Mouse (Mus musculus) heart, embryonic 15.5 days (tissue): ENCODE data around the gene Aldh6a1. TPM values are rescaled to one million over a fixed set of nuclear protein-coding genes. Genes with fewer than 3 reads are reported as not detected.

Experiments
- ATAC-seq: fragments of 200-750 bp; cut with Nextera tagmentation; replicated peaks from 2 replicates; pipeline ENCODE4 v1.8.0; 2017; ENCODE audit warnings: low read depth, moderate TSS enrichment; ENCODE audit not compliant: insufficient number of reproducible peaks, insufficient read depth, low FRiP score
- H3K27ac ChIP-seq: fragments of 300-500 bp; sonication (generic); 2 replicates; pipeline ENCODE4 v1.5.1; 2015; ENCODE audit warnings: mild to moderate bottlenecking, inconsistent platforms
- H3K27me3 ChIP-seq: fragments of 300-500 bp; sonication (generic); 2 replicates; pipeline ENCODE4 v1.6.1; 2015; ENCODE audit warnings: inconsistent platforms
- H3K36me3 ChIP-seq: fragments of 300-500 bp; sonication (generic); 2 replicates; pipeline ENCODE4 v1.6.1; 2015; ENCODE audit warnings: mild to moderate bottlenecking, inconsistent platforms
- H3K4me1 ChIP-seq: fragments of 300-500 bp; sonication (generic); replicated peaks from 2 replicates; pipeline ENCODE4 v1.6.1; 2015; ENCODE audit warnings: inconsistent platforms
- H3K4me2 ChIP-seq: fragments of 300-500 bp; sonication (generic); 2 replicates; pipeline ENCODE4 v1.6.1; 2015; ENCODE audit warnings: inconsistent platforms, mild to moderate bottlenecking, moderate library complexity
- H3K4me3 ChIP-seq: fragments of 300-500 bp; sonication (generic); 2 replicates; pipeline ENCODE4 v1.5.1; 2015; ENCODE audit warnings: mild to moderate bottlenecking, inconsistent platforms
- H3K9ac ChIP-seq: fragments of 300-500 bp; sonication (generic); 2 replicates; pipeline ENCODE4 v1.6.1; 2015; ENCODE audit warnings: mild to moderate bottlenecking, inconsistent platforms
- H3K9me3 ChIP-seq: fragments of 300-500 bp; sonication (generic); replicated peaks from 2 replicates; pipeline ENCODE4 v1.6.1; 2016; ENCODE audit warnings: inconsistent platforms
- WGBS: fragments of 180-500 bp; shearing (Covaris S2); methylation state at CpG from one replicate; pipeline ENCODE4 v1.1.7; 2015; ENCODE audit warnings: mixed read lengths; 5-methylcytosine and 5-hydroxymethylcytosine counted together
- polyA plus RNA-seq: library from polyadenylated mRNA; unstranded; fragments of >200 nt; fragmentation: Nextera tagmentation; extraction: Ambion mirVana; gene quantifications from 2 replicates; pipeline ENCODE4 v1.2.1, GENCODE M21; 2015

Gene Aldh6a1
- polyA plus RNA-seq, result 55.5 and 58.9 TPM in 2 replicates

GRCm38 (mm10) chr12:84450718-84451646, at the start of gene Aldh6a1, which contains the start of gene Lin52:
Gene Aldh6a1, minus strand, starts transcription at chr12:84451004.
Gene Lin52, plus strand, starts transcription at chr12:84451422.
- WGBS, result under 1% methylated on average over 49 of the region's 49 CpGs
- peak within 1 kb of the TSS; percentile 95 for H3K27ac ChIP-seq
- peak within 1 kb of the TSS; percentile 91 for H3K4me2 ChIP-seq
- H3K27me3 ChIP-seq, result 0 out of 2 replicates have a peak, but pooled peaks cover 4% of the 10 kb centered on the region
- peak; percentile 97 for ATAC-seq
- peaks cover 26% of the 10 kb centered on the region for H3K4me1 ChIP-seq
- peak within 1 kb of the TSS; percentile 81 for H3K9ac ChIP-seq
- H3K4me3 ChIP-seq, result peak within 1 kb of the TSS; percentile 78
- no peaks in the 10 kb centered on the region for H3K36me3 ChIP-seq
- no peaks in the 10 kb centered on the region for H3K9me3 ChIP-seq

- ATAC-seq, result no peak
- Histone ChIP-seq H3K4me1 (no peaks in the 10 kb centered on the region), H3K4me2 (no peak overlapping the region), H3K27me3 (no peaks in the 10 kb centered on the region), H3K9me3 (no peaks in the 10 kb centered on the region), H3K36me3 (no peaks in the 10 kb centered on the region), H3K27ac (no peak overlapping the region), H3K4me3 (no peak overlapping the region), H3K9ac (no peak overlapping the region)
- WGBS, result 95% methylated on average over 1 of the region's 1 CpGs
Measured at GRCm38 (mm10) chr12:84496795-84497194, 46.0 kb upstream of the Aldh6a1 start.

GRCm38 (mm10) chr12:84487324-84488056, 36.7 kb upstream of the Aldh6a1 start:
- Histone ChIP-seq H3K4me2 (no peak overlapping the region), H3K27ac (no peak overlapping the region), H3K27me3 (no peaks in the 10 kb centered on the region), H3K9ac (no peak overlapping the region), H3K36me3 (no peaks in the 10 kb centered on the region), H3K4me3 (no peak overlapping the region), H3K9me3 (no peaks in the 10 kb centered on the region), H3K4me1 (peaks cover 5% of the 10 kb centered on the region; the same call in 1 of the 2 replicates)
- 27% methylated on average over 8 of the region's 8 CpGs for WGBS
- no peak for ATAC-seq

GRCm38 (mm10) chr12:84482778-84483585, 32.2 kb upstream of the Aldh6a1 start:
- no peak overlapping the region for H3K9ac ChIP-seq
- no peak for ATAC-seq
- no peaks in the 10 kb centered on the region for H3K9me3 ChIP-seq
- H3K4me2 ChIP-seq, result no peak overlapping the region
- 87% methylated on average over 14 of the region's 14 CpGs for WGBS
- H3K27me3 ChIP-seq, result no peaks in the 10 kb centered on the region
- no peak overlapping the region for H3K27ac ChIP-seq
- no peaks in the 10 kb centered on the region for H3K36me3 ChIP-seq
- H3K4me1 ChIP-seq, result peaks cover 5% of the 10 kb centered on the region; the same call in 1 of the 2 replicates
- H3K4me3 ChIP-seq, result no peak overlapping the region

- no peak for ATAC-seq
- Histone ChIP-seq H3K27me3 (no peaks in the 10 kb centered on the region), H3K27ac (no peak overlapping the region), H3K9ac (no peak overlapping the region), H3K4me2 (no peak overlapping the region), H3K4me3 (no peak overlapping the region), H3K9me3 (no peaks in the 10 kb centered on the region), H3K36me3 (no peaks in the 10 kb centered on the region), H3K4me1 (no peaks in the 10 kb centered on the region)
- WGBS, result 63% methylated on average over 2 of the region's 2 CpGs
Measured at GRCm38 (mm10) chr12:84481251-84481650, 30.4 kb upstream of the Aldh6a1 start.

- no peak overlapping the region for H3K4me3 ChIP-seq
- H3K27ac ChIP-seq, result no peak overlapping the region
- H3K4me1 ChIP-seq, result no peaks in the 10 kb centered on the region
- no peaks in the 10 kb centered on the region for H3K9me3 ChIP-seq
- ATAC-seq, result no peak
- no peaks in the 10 kb centered on the region for H3K27me3 ChIP-seq
- H3K4me2 ChIP-seq, result no peak overlapping the region
- no peak overlapping the region for H3K9ac ChIP-seq
- H3K36me3 ChIP-seq, result no peaks in the 10 kb centered on the region; the same call in 1 of the 2 replicates
- WGBS, result 85% methylated on average over 7 of the region's 7 CpGs
Measured at GRCm38 (mm10) chr12:84478937-84479336, 28.1 kb upstream of the Aldh6a1 start.

- 0% methylated on average over 1 of the region's 1 CpGs for WGBS
- H3K4me2 ChIP-seq, result no peak overlapping the region
- H3K27ac ChIP-seq, result no peak overlapping the region
- H3K9ac ChIP-seq, result no peak overlapping the region
- no peak for ATAC-seq
- H3K9me3 ChIP-seq, result no peaks in the 10 kb centered on the region
- no peaks in the 10 kb centered on the region for H3K27me3 ChIP-seq
- no peak overlapping the region for H3K4me3 ChIP-seq
- H3K4me1 ChIP-seq, result no peaks in the 10 kb centered on the region
- peaks cover 25% of the 10 kb centered on the region; the same call in 1 of the 2 replicates for H3K36me3 ChIP-seq
Measured at GRCm38 (mm10) chr12:84468701-84469100, 17.9 kb upstream of the Aldh6a1 start.

- H3K4me2 ChIP-seq, result no peak overlapping the region
- H3K27ac ChIP-seq, result no peak overlapping the region
- no peaks in the 10 kb centered on the region for H3K9me3 ChIP-seq
- no peak overlapping the region for H3K9ac ChIP-seq
- ATAC-seq, result no peak
- no peaks in the 10 kb centered on the region for H3K4me1 ChIP-seq
- H3K4me3 ChIP-seq, result no peak overlapping the region
- H3K27me3 ChIP-seq, result no peaks in the 10 kb centered on the region
- H3K36me3 ChIP-seq, result peaks cover 53% of the 10 kb centered on the region
- 87% methylated on average over 3 of the region's 3 CpGs for WGBS
Measured at GRCm38 (mm10) chr12:84462856-84463255, 12.1 kb upstream of the Aldh6a1 start.

- H3K9ac ChIP-seq, result no peak overlapping the region
- no peak overlapping the region for H3K4me3 ChIP-seq
- 88% methylated on average over 5 of the region's 5 CpGs for WGBS
- H3K27me3 ChIP-seq, result no peaks in the 10 kb centered on the region
- no peak overlapping the region for H3K27ac ChIP-seq
- no peak overlapping the region for H3K4me2 ChIP-seq
- no peaks in the 10 kb centered on the region for H3K4me1 ChIP-seq
- no peaks in the 10 kb centered on the region for H3K9me3 ChIP-seq
- H3K36me3 ChIP-seq, result peaks cover 57% of the 10 kb centered on the region
- no peak for ATAC-seq
Measured at GRCm38 (mm10) chr12:84461416-84461815, 10.6 kb upstream of the Aldh6a1 start.

GRCm38 (mm10) chr12:84459845-84460244, 9.0 kb upstream of the Aldh6a1 start:
- Histone ChIP-seq H3K4me3 (no peak overlapping the region), H3K27me3 (no peaks in the 10 kb centered on the region), H3K9ac (no peak overlapping the region), H3K36me3 (peaks cover 53% of the 10 kb centered on the region), H3K27ac (no peak overlapping the region), H3K4me1 (no peaks in the 10 kb centered on the region), H3K9me3 (no peaks in the 10 kb centered on the region), H3K4me2 (no peak overlapping the region)
- ATAC-seq, result no peak
- 57% methylated on average over 1 of the region's 1 CpGs for WGBS

GRCm38 (mm10) chr12:84456911-84457310, 6.1 kb upstream of the Aldh6a1 start:
- H3K9ac ChIP-seq, result no peak overlapping the region
- no peak for ATAC-seq
- H3K27ac ChIP-seq, result no peak overlapping the region
- H3K4me1 ChIP-seq, result peaks cover 14% of the 10 kb centered on the region
- H3K4me3 ChIP-seq, result no peak overlapping the region
- 90% methylated on average over 3 of the region's 3 CpGs for WGBS
- peaks cover 34% of the 10 kb centered on the region for H3K36me3 ChIP-seq
- H3K27me3 ChIP-seq, result no peaks in the 10 kb centered on the region
- H3K9me3 ChIP-seq, result no peaks in the 10 kb centered on the region
- H3K4me2 ChIP-seq, result no peak overlapping the region
